Mouse (Mus musculus): ENCODE data around the gene Fgf12.
A peak's percentile ranks its signal among the peaks of the same experiment; 100 is the strongest.

Gene Fgf12

DNA sequence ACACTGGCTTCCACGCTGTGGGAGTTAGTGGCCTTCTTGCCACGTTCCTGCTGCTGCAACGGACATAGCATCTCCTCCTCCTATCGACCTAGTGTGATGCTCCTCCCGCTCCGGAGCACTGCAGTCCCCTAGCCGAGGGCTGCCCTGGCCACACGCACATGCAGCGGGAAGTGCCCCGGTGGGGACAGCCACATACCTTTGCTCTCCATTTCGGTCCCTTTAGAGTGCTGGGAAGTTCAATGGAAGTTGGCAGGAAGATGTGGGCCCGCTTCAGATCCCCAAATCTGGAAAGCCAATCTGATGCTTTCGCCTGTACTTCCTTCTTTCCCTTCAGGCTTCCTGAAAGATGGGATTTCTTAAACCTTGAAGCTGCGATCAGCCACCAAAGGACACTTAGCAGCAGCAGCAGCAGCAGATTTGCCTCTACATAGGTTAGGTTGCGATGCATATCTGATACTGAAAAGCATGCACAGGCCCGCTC is at the start of gene Fgf12:
TSS of gene Fgf12 (minus strand) at position 431 of the 481 bp plus-strand sequence.
- no peak for DNase-seq (ENCODE audit: low spot score)

DNA sequence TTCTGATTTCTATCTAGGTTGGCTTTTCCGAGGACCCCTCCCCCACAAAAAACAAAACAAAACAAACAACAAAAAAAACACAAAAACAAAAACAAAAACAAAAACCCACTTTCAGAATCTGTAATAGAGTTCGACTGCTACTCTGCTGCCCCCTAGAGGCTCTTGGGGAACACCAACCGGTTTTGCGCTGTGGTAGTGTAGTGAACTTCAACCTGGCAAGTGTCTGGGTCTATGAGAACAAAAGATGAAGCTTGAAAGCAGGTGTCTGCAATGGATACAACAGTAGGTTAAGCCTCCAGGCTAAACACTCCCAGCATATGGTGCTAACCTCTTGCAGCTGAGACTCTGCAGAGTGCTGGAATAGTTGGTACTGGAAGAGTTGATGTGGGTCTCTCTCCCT is 40.2 kb upstream of the Fgf12 start:
- DNase-seq (ENCODE audit: low spot score) = peak; percentile 48

DNA sequence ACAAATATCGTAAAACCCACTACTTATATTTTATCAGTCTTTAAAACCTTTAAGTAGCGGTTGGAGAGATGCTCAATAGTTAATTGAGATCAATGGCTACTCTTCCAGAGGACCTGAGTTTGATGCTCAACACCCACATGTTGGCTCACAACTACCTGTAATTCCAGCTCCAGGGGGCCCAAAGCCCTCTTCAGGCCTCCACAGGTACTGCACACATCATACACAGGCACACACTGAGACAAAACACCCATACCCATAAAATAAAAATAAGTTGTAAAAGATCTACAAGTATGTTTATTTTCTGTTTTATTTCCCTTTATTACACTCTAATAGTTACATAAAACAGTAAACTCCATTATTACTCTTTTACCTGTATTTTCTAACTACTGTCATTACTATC is 17.4 kb upstream of the Fgf12 start:
- no peak for DNase-seq (ENCODE audit: low spot score)

DNA sequence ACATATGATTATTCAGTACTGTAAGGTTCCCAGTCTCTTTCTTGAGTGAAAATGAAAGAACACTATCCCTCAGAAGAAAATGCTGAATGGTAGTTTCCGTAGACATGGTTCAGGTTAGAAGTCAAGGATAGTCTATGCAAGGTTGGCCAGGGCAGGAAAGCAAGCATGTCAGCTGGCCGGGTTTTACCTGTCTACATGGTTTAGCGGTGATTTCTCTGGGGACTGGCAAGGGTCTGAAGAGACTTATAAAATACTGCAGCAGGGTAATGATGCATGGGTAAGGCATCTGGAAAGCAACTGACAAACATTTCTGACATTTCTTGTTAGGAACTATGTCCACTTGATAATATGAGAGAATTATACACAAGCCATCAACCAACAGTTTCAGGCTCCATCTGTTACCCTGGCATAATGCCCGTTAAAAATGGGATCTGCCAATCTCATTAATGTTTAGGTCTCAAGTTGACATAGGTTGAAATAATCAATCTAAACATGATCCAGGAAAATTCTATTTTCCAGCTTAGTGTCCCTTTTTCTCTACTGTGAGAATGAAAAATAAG is 8.6 kb upstream of the Fgf12 start:
- DNase-seq (ENCODE audit: low spot score) = no peak

DNA sequence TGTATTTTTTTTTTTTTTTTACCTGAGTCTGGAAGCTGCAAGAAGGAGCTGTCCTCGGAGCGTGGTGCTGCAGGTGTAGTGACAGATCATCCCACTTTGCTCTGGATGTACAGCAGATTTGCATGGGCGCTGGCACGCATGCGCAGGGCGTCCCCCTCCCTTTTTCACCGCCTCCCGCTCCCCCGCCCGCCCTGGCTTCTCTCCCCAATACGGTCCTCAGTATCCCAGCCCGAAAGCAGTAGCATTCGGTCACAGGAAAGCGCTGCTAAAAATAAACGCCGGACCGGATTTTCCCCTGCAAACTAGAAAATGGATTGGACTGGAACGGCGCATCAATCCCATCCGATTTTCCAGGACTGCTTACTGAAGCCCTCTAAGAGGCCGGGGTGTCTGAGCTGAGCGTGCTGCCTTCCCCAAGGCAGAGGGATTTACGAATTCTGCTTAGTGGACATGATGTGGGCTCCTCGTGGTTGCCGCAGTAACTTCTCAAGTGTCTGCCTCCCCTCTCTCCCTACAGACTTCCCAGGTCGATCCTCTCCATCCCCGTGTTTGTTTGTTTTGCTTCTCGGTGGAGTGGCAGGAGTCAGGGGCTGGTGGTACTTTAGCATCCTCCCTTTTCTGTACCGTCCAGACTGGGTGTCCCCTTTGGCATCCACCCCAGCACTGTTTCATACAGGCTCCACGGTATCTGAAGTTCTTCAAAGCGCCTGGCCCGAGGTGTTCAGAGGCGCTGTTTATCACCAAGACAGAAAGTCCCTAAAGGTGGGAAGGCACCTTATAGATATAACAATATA is 453 bp upstream of the Fgf12 start:
- no peak for DNase-seq (ENCODE audit: low spot score)

DNA sequence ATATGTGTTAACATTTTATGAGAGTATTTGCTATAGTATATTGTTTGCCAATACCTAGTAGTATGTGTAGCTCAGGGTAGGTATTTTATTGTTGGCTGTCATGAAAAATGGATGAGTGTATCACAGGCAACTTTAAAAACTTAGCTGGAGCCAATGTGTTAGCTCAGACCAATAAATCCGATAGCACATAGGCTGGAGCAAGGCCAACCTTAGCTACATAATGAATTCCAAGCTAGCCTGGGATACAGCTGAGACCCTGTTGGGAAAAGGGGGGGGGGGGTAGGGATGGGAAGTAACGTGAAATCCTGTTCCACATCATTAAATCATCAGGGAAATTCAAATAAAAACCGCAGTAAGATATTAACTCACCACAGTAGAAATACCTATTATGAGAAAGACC is 18.4 kb downstream of the Fgf12 start:
- no peak for DNase-seq (ENCODE audit: low spot score)

DNA sequence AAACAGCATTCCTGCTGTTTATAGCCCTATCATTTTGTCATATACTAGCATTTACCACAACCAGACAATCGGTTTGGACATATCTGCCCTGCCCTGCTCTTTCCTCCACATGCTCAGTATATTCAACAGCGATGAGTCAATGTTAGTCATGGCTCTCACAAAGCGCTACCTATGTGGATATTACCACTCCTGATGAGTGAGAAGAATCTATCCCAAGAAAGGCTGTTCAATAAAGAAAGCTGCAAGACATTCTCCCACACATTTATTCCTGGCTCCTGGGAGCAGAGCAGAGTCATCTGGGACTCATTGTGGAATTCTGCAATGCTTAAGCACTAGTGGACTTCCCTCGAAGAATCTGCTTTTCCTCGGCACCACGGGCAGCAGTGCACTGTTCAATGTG is 26.1 kb downstream of the Fgf12 start:
- no peak for DNase-seq (ENCODE audit: low spot score)

DNA sequence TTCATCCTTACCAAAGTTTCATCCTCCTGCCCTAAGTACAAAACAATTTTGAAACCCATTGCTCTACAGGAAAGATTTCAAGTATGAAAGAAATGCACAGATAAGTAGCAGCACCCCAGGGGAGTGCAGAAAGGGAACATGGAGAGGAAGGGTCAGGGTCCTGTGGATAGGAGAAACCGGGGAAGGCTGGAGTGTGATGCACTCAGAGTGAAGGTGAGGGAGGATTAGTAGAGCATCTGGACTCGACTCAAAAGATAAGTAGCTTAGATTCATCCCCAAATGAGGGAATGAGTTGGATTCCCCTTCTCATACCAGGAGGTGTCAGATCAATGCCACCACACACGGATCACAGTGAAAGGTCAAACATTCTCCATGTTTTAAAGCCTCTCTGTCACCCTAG is 46.2 kb downstream of the Fgf12 start:
- DNase-seq (ENCODE audit: low spot score) = no peak

DNA sequence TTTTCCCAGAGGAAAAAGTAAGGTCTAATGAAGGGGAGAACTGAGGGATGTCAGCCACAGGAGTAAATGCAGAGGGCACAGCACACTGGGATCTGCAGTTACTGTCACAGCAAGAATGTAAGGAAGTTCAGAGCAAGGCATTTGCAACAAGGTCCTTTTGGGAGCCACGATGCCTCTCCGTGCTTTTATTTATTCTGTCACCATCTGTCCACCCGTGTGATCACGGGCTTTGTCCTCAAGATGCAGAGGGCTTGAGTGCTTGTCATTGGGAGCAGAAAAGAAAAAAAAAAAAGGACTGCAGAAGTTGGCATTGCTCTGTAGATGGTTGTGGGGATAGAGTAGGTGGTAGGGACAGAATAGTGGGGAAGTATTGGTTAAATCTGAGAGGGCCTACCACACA is 52.5 kb downstream of the Fgf12 start:
- no peak for DNase-seq (ENCODE audit: low spot score)

DNA sequence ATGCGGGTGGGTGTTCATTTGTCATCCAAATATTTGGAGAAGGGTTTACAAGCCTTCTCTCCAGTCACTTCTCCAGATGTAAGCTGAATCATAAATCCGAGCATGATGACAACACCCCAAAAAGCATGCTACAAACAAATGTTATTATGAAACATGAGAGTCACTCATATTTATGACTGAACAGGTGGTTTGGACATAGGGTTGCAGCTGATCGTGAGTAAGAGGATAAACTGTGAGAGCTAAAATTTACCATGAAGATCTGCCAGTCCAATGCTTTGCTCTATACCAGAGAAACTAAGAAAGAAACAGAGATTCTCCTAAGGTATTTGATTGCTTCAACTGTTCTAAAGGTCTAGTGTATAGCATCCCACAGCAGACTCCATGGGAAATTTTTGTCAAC is 56.0 kb downstream of the Fgf12 start:
- no peak for DNase-seq (ENCODE audit: low spot score)

DNA sequence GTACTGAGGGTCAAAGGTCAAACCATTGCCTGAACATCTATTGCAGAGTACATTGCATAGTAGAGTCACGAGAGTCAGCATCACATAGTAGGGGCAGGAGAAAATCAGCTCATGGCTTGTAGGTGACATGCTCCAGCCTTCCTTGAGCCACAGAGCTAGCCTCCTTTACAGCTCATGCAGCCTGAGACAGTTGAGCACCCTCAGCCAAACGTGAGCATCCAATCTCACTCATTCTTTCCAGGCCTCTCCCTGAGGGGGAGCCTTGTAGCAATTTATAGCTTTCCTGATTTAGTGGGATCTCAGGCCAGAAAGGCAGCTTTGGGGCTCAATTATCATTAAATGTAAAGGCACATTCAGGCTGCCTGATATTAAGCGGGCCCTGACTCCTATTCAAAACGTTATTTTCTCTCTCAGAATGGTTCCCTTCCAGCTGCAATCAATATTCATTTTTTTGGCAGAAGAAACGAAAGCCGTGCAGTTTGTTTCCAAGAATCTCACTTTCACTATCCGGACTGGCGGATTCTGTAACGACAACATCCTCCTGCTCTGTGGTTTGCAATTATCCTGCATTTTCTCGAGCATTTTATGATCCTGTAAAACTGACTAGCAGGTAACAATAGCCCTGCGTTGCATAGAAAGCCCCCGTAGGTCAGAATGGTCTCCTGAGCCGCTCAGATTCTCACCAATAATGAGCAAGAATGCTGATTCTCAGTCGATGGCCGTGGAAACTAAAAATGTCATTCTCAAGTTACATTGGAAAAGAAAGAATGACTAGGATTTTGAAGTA is 58.6 kb downstream of the Fgf12 start:
- DNase-seq (ENCODE audit: low spot score) = no peak

DNA sequence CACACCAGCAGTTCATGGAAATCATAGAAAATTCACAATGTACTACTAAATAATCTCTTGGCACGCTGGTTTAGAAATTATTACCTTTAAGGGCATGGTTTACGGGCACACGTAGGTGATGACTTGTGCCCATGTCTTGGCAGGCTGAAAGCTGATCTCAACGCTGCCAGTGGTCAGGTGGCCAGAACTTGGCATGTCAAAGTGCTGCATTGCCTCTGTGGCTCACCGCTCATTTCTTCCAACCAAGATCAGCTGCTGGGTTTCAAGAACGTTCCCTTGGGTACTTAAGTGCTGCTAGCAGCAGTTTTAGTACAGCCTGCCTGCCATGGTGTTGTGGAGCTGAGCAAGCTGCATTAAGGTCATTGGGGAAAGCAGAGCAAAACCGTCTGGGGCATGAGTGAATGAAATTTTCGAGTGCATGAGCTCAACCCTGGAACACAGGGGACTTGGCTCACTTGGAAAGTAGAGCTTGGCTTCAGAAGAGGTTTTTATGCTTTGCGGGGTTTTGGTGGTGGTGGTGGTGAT is 63.9 kb downstream of the Fgf12 start:
- DNase-seq (ENCODE audit: low spot score) = no peak

DNA sequence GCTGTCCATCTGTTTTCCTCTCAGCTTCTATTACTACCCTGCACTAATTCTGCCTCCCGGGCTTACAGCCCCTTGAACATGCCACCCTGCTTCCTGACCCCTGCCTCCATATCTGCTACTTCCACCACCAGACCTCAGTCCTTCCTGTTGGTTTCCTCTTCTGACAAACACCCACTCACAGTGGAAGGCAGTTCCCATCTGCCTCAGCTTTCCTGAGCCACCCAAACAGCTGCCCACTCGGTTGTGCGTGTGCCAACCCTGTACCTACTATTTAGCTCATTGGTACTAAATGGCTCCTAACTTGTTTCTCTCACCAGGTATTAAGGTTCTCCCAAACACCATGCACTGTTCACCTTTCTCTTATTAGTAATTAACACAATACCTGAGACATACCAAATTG is 71.2 kb downstream of the Fgf12 start:
- no peak for DNase-seq (ENCODE audit: low spot score)

DNA sequence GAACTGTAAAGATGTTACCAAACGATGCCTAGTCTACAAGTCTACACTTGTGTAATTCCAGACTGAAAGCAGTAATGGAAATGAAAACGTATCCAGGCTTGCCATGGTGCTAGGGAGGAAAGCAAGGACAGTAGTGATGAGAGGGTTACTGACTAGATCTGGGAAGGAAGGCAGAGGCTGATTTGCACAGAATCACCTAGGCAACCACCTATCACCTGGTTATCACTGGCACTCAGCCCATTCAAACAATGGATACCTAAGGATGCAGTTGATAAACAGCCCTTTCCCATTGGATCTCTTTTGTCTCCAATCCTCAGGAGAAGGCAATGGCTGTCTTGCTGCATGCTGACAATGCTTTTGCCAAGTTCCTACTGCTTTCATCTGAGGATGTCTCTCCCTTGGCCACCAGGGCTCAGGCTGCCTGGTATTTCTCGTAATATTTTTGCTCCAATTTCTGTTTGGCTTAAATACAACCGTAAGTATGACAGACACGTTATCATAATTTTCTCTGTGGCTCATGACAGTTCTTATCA is 84.0 kb downstream of the Fgf12 start:
- DNase-seq (ENCODE audit: low spot score) = no peak

DNA sequence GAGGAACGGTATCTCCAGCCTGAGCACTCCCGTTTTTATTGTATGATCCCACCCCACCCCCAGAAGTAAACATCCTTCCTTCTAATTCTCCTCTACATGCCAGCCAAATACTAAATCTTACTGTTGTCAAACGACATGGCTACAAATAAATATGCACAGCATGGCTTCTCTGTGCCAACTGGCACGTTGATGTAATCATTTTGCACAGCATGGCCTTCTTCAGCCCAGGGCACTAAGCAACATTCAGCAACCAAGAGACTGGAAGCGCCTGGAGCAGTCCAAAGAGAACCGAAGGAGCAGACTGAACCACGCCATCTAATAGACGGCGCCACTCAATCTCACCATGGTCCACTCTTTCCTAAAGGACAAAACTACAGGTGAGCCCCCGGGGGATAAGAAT is 100.2 kb downstream of the Fgf12 start:
- DNase-seq (ENCODE audit: low spot score) = no peak

DNA sequence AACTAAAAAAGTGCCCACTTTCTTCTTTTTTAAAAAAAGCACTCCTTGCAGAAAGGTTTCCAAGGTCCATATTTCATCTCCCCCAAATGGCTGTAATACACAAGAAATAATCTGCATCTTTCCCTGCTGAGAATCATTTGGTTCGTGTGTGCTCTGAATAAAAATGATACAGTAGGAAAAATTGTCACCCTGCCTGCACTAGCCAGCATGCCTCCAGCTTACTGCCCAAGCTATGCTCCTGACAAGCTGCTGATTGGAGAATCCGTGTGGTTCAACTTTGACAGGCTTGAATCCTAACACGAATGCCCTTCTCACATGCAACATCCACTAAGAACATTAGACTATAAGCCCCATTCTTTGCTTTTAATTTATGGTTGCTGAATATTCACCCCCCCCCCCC is 102.3 kb downstream of the Fgf12 start:
- no peak for DNase-seq (ENCODE audit: low spot score)

DNA sequence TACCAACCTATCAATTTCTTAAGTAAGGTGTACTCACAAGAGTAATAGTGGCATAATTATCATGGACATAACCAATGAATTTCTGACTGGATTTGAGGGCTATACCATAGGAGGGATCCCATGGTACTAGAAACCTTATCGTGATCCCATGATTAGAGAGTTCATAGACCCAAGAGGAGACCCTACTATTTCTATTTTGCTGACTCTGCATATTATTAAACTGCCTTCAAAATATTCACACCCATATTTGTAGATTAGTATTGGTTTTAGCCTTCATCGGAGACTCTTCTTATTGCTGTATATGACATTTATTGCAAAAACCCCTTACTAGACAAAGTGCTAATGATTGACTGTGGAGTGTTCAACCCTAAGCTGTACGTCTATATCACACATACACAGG is 107.8 kb downstream of the Fgf12 start:
- no peak for DNase-seq (ENCODE audit: low spot score)

DNA sequence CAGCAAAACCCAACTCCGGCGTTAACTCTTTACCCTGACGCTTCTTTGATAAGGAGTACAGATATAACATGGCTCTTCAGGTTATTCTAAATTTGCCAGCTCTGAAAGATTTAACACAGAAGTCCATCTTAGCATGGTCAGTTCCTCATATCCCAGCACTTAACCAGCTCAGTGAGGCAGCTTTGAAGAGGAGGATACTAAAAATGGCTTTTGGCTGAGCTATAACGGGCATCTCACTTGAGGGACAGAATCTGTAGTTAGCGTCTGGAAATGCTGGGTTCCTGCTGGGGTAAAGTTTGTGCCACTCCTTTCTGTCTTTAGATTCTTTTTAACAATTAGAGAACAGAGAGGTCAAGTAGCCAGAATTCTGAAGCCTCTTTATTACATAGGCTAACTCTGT is 121.1 kb downstream of the Fgf12 start:
- DNase-seq (ENCODE audit: low spot score) = no peak

DNA sequence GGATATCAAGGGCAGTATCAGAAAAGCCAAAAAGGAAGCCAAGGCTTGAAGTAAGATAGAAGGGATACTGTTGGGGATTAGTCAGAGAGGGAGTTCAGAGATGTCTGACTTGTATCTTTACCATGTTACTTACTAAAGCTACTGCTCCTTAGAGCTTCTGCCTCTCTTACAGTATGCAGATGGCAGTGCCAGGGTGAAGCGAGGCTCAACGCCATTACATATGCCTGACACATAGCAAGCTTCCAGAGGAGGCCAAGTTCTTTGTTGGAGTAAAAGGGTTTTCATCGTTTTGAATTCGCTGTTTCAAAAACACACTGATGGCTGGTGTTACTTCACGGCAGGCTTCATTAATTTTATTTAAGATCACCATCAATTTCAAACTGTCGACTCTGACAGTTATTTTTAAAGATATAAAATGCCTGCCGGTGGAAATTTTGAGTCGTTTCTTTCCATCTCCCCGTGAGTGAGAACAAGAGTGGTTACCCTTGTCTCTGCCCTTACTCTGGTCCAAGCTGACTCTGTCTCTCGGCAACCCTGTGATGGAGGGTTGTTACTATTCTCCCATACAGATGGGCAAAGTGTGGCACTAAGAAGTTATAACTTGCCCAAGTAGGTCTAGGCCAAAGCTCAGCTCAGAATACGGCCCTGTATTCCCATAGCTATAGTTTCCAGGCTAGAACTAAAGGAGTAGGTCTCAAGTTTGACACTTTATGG is 121.9 kb downstream of the Fgf12 start:
- DNase-seq (ENCODE audit: low spot score) = no peak

DNA sequence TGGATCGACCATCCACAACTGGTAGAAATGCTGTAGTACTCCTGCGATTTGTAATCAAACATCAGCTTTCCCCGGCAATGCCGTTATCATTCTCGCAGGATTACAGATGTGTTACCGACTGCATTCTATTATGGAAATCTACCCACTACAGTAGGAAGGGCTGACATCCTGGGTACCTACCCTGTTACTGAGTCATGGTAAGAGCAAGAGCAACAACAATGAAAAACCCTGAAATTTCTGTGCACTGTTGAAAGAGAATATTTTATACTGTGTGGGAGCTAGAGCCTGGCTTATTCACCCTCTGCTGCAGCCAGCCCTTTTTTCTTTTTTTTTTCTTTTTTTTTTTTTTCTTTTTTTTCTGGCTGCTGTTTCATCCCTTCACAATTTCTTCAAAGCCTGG is 126.6 kb downstream of the Fgf12 start:
- no peak for DNase-seq (ENCODE audit: low spot score)

DNA sequence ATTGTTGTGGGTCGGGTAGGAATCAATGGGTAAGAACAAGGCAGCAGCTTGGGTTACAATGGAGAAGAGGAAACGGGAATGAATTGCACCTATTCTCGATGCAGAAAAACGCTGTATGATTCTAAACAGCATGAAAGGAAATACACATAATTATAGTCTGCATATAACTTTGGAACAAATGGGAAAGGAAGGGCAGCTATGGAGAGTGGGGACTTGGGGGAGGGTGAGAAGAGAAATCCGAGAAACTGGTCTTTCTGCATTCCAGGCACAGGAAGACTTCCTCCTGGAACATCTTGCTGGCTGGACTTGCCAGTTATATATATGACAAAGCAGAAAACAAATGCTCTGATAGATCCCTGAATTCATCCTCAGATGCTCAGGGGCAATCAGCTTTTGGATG is 127.2 kb downstream of the Fgf12 start:
- no peak for DNase-seq (ENCODE audit: low spot score)

DNA sequence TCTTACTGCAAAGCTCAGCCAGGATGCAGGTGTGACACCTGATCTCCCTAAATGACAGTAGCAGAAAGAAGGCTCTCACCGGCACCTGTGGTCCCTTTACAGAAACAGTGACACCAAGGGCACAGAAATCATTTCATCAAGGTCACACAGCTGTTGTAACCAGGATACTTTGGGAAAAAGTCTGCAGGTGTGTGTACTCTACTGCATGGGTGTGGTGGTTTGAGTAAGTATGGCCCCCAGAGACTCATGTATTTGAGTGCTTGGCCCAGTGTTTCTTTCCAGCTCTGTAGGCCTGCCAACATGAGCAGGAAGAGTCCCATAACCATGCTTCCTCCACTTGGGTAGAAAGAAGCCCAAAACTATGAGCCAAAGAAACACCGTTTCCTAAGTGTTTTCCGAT is 138.5 kb downstream of the Fgf12 start:
- DNase-seq (ENCODE audit: low spot score) = no peak

Data from adipocyte (in vitro differentiated cells).